Mouse (Mus musculus) forebrain, embryonic 13.5 days (tissue): Measurements from ENCODE around the gene Gdi2. TPM values are rescaled to one million over a fixed set of nuclear protein-coding genes. Genes with fewer than 3 reads are reported as not detected.

ENCODE experiments used
- ATAC-seq: fragments of 200-750 bp; cut with Nextera tagmentation; 2 replicates; pipeline ENCODE4 v1.8.0; 2017
- H3K27ac ChIP-seq: fragments of 300-500 bp; sonication (generic); 2 replicates; pipeline ENCODE4 v1.5.1; 2015; ENCODE audit warnings: inconsistent platforms, mild to moderate bottlenecking, moderate library complexity
- H3K27me3 ChIP-seq: fragments of 300-500 bp; sonication (generic); 2 replicates; pipeline ENCODE4 v1.6.1; 2015; ENCODE audit warnings: mild to moderate bottlenecking, inconsistent platforms
- H3K36me3 ChIP-seq: fragments of 300-500 bp; sonication (generic); 2 replicates; pipeline ENCODE4 v1.6.1; 2015; ENCODE audit warnings: mild to moderate bottlenecking, inconsistent platforms; ENCODE audit not compliant: poor library complexity, severe bottlenecking
- H3K4me1 ChIP-seq: fragments of 300-500 bp; sonication (generic); 2 replicates; pipeline ENCODE4 v1.6.1; 2015; ENCODE audit warnings: inconsistent platforms
- H3K4me2 ChIP-seq: fragments of 300-500 bp; sonication (generic); 2 replicates; pipeline ENCODE4 v1.6.1; 2015; ENCODE audit warnings: inconsistent platforms, mild to moderate bottlenecking, moderate library complexity
- H3K4me3 ChIP-seq: fragments of 300-500 bp; sonication (generic); 2 replicates; pipeline ENCODE4 v1.5.1; 2015; ENCODE audit warnings: mild to moderate bottlenecking, inconsistent platforms
- H3K9ac ChIP-seq: fragments of 300-500 bp; sonication (generic); 2 replicates; pipeline ENCODE4 v1.6.1; 2015; ENCODE audit warnings: mild to moderate bottlenecking, inconsistent platforms
- H3K9me3 ChIP-seq: fragments of 300-500 bp; sonication (generic); replicated peaks from 2 replicates; pipeline ENCODE4 v1.6.1; 2016; ENCODE audit warnings: inconsistent platforms
- WGBS: fragments of 180-500 bp; shearing (Covaris S2); methylation state at CpG from one replicate; pipeline ENCODE4 v1.1.7; 2015; 5-methylcytosine and 5-hydroxymethylcytosine counted together
- polyA plus RNA-seq: library from polyadenylated mRNA; unstranded; fragments of >200 nt; fragmentation: Nextera tagmentation; extraction: Ambion mirVana; gene quantifications from 2 replicates; pipeline ENCODE4 v1.2.1, GENCODE M21; 2015

Gene Gdi2
- polyA plus RNA-seq, 1 experiment from 2014 or later = 447 TPM

DNA sequence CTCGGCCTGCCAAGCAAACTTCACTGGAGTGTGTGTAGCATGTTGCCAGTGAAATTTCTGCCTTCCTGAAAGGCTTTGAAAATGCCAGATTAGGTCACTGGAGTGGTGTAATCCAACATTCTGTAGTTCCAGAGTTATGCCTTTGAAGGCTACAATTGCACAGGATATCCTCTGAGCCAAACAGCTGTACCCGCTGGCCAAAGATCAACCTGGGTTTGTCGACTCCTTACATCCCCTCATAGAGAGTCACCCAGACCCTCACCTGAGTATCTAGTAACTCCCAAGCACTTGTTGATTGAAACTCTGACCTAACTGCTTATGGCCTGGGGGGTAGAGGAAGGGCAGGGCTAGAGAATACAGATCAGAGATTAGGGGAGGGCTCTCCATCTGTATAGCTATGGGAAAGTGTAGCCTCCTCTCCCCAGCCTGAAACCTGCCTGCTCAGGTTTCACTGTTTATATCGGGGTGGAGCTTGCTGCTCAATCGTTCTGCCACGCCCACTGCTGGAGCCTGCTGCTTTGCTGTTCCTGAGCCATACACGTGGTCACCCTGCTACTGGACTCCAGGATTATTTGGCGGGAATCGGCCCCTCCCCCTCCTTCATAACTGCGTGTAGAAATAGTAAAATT is 6.1 kb upstream of the Gdi2 start:
- H3K4me2 ChIP-seq = no peak overlapping the region
- H3K27me3 ChIP-seq = no peaks in the 10 kb centered on the region
- ATAC-seq = no peak
- no peak overlapping the region for H3K4me3 ChIP-seq
- no peaks in the 10 kb centered on the region for H3K36me3 ChIP-seq
- 0 out of 2 replicates have a peak, but pooled peaks cover 6% of the 10 kb centered on the region for H3K9me3 ChIP-seq
- WGBS = 69% methylated on average over 10 of the region's 10 CpGs
- no peak overlapping the region for H3K9ac ChIP-seq
- H3K4me1 ChIP-seq = peaks cover 1% of the 10 kb centered on the region
- no peak overlapping the region for H3K27ac ChIP-seq

DNA sequence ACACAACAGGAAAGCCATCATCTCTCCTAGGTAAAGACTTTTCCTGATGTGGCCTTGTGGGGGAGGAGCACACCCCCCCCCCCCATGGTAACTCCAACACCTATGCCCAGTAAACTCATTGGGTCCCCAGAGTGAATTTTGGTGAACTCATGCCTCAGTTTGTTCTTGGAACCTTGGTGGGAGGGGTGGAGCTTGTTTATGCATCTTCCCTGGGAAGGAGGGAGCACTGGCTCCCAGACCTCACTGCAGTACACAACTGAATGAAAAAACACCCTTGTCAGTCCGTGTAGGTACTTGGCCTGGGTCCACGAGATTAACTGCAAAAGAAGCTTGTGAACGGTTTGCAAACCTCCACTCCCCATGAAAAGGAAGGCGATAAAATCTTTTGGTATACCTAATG is 5.4 kb upstream of the Gdi2 start:
- H3K36me3 ChIP-seq = no peaks in the 10 kb centered on the region
- ATAC-seq = no peak
- 72% methylated on average over 4 of the region's 4 CpGs for WGBS

DNA sequence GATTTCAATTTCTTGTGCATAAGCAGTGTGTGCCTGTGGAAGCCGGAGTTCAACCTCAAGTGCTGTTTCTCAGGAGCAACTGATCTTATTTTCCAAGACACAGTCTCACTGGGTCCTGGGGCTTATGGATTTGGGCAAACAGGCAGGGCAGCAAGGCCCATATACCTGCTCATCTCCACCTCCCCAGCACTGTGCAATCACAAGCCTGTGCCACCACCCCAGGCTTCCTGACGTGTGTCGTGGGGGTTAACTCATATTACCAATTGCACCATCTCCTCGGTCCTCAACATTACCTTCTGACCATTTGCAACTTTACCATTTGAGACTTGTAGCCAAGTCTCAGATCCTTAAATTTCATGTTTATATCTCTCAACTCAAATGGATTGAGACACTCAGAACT is 3.7 kb upstream of the Gdi2 start:
- Histone ChIP-seq H3K27ac (no peak overlapping the region), H3K4me3 (no peak overlapping the region), H3K9me3 (0 out of 2 replicates have a peak, but pooled peaks cover 6% of the 10 kb centered on the region), H3K36me3 (no peaks in the 10 kb centered on the region), H3K4me1 (peaks cover 9% of the 10 kb centered on the region), H3K9ac (no peak overlapping the region), H3K4me2 (no peak overlapping the region), H3K27me3 (no peaks in the 10 kb centered on the region)
- ATAC-seq = no peak
- 95% methylated on average over 4 of the region's 4 CpGs for WGBS

More for the DNA sequence above, 5.4 kb upstream of the Gdi2 start:
- no peaks in the 10 kb centered on the region for H3K27me3 ChIP-seq
- H3K4me2 ChIP-seq = no peak overlapping the region
- H3K4me3 ChIP-seq = no peak overlapping the region
- H3K4me1 ChIP-seq = peaks cover 6% of the 10 kb centered on the region
- H3K27ac ChIP-seq = no peak overlapping the region
- 0 out of 2 replicates have a peak, but pooled peaks cover 6% of the 10 kb centered on the region for H3K9me3 ChIP-seq
- no peak overlapping the region for H3K9ac ChIP-seq

DNA sequence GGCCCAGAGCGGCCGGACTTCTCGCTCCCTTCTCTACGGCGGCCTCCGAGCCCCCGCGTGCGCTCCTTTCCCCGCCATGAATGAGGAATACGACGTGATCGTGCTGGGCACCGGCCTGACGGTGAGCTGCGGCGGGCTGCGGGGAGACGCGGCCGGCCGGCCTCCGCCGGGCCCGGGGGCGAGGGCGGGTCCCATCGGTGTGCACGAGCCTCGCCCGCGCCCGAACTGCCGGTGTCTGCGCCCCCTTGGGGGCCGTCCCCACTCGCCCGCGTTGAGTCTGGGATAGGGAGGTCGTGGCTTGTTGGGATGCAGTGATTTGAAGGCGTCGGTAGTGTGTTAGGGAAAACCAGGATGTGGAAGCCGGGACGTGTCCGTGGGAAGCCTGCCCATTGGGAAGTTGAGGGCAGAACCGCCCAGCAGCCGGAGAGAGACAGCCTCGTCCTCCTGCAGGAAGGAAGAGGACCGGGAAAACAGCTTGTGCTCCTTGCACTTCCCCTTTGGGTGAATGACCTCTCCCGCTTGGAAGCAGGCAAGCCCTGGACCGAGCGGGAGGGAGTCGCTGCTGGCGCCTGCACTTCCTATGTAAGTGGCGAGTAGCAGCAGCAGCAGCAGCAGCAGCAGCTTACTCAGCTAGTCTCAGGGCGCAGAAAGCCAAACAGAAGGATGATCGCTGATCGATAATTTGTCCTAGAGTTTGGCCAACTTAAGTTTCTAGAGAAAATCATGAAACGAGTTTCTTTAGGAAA is 533 bp downstream of the Gdi2 start:
- no peaks in the 10 kb centered on the region for H3K36me3 ChIP-seq
- H3K9ac ChIP-seq = peak overlapping the region; percentile 97
- H3K4me2 ChIP-seq = peak overlapping the region; percentile 76
- peak overlapping the region; percentile 97 for H3K27ac ChIP-seq
- H3K9me3 ChIP-seq = 0 out of 2 replicates have a peak, but pooled peaks cover 6% of the 10 kb centered on the region
- peaks cover 44% of the 10 kb centered on the region for H3K4me1 ChIP-seq
- no peaks in the 10 kb centered on the region for H3K27me3 ChIP-seq
- H3K4me3 ChIP-seq = peak overlapping the region; percentile 94
- WGBS = under 1% methylated on average over 47 of the region's 59 CpGs
- peak; percentile 63 for ATAC-seq

DNA sequence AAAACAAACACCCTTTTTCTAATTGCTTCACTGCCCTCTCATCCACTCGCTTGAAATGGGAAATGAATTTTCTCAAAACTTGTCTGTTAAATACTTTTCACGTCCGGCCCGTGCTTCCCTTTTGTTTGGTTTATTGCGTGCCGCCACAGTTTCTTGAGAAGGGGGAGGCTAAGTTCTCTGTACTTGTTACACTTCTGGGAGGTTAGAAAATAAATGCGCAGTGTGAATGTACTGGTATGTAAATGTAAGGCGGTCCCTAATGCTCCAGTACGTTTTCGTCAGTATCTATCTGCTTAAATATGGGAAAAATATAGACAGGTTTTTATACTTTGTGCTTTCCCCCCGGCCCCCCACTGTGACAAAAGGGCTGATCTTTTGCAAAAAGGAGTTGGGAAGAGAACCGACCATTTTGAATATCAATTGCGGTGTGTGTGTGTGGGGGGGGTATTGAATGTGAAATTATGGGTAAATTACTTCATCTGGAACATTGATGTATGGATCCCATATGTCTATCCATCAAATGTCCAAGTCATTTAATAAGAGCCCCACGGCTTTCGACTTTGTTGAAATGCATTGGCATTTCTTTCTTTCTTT is 1.2 kb downstream of the Gdi2 start:
- 1% methylated on average over 15 of the region's 15 CpGs for WGBS
- H3K4me1 ChIP-seq = peaks cover 50% of the 10 kb centered on the region
- ATAC-seq = no peak

DNA sequence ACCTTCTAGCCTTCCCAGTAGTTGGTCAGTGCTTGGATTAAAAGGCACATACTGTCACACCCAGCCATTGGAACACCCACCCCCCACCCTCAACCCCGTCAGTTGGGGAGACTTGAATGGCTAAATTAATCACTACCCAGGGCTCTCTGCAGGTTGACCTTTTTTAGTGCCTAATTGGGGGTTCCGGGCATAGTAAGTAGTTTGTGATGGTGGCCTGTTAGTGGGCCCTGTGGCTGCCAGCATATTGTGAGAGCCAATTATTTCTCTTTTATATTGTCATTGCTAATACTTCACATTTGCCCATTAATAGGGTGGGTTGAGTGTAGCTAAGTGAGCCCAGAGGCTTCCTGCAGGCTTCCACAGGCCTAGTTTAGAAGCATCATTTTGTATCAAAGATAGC is 2.3 kb downstream of the Gdi2 start:
- Histone ChIP-seq H3K27me3 (no peaks in the 10 kb centered on the region), H3K4me3 (peak overlapping the region; percentile 94), H3K4me1 (peaks cover 58% of the 10 kb centered on the region), H3K4me2 (peak overlapping the region; percentile 76), H3K9me3 (0 out of 2 replicates have a peak, but pooled peaks cover 6% of the 10 kb centered on the region), H3K27ac (no peak overlapping the region), H3K9ac (peak overlapping the region; percentile 48), H3K36me3 (no peaks in the 10 kb centered on the region)
- 2% methylated on average over 2 of the region's 2 CpGs for WGBS
- ATAC-seq = no peak

More for the DNA sequence above, 1.2 kb downstream of the Gdi2 start:
- Histone ChIP-seq H3K4me2 (peak overlapping the region; percentile 76), H3K36me3 (no peaks in the 10 kb centered on the region), H3K27me3 (no peaks in the 10 kb centered on the region), H3K27ac (peak overlapping the region; percentile 97), H3K9me3 (0 out of 2 replicates have a peak, but pooled peaks cover 6% of the 10 kb centered on the region), H3K4me3 (peak overlapping the region; percentile 94), H3K9ac (peak overlapping the region; percentile 97)

DNA sequence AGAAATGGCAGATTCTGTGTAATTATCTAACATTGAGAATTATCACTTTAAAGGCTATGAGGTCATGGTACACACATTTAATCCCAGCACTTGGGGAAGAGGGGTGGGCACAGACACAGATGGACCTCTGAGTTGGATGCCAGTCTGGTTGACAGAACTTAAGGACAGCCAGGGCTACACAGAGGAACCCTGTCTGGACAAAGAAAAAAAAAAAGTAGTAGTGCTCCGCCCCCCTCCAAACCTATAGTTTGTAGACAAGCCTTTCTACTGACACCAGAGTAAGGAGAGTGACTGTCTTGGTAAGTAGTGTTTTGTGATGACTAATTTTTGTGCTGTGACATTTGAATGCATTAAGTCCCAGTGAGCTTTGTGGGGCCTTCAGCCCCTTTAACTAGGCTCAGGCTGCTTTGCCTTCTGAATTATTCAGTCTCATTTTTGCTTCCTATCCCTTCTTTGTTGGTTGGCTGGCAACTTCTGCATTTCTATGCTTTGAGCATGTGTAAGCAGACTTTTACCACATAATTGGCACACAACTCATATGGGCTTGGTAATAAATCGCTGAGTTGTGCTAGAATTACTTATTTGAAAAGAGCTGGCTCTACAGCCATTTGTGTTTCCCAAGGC is 3.4 kb downstream of the Gdi2 start:
- no peaks in the 10 kb centered on the region for H3K36me3 ChIP-seq
- H3K9ac ChIP-seq = no peak overlapping the region; the same call in 1 of the 2 replicates
- H3K4me1 ChIP-seq = peaks cover 68% of the 10 kb centered on the region
- no peak overlapping the region; the same call in 1 of the 2 replicates for H3K4me3 ChIP-seq
- ATAC-seq = no peak
- H3K27ac ChIP-seq = peak overlapping the region; percentile 54
- H3K4me2 ChIP-seq = peak overlapping the region; percentile 76
- WGBS = 32% methylated on average over 2 of the region's 2 CpGs
- H3K27me3 ChIP-seq = no peaks in the 10 kb centered on the region
- 0 out of 2 replicates have a peak, but pooled peaks cover 4% of the 10 kb centered on the region for H3K9me3 ChIP-seq

DNA sequence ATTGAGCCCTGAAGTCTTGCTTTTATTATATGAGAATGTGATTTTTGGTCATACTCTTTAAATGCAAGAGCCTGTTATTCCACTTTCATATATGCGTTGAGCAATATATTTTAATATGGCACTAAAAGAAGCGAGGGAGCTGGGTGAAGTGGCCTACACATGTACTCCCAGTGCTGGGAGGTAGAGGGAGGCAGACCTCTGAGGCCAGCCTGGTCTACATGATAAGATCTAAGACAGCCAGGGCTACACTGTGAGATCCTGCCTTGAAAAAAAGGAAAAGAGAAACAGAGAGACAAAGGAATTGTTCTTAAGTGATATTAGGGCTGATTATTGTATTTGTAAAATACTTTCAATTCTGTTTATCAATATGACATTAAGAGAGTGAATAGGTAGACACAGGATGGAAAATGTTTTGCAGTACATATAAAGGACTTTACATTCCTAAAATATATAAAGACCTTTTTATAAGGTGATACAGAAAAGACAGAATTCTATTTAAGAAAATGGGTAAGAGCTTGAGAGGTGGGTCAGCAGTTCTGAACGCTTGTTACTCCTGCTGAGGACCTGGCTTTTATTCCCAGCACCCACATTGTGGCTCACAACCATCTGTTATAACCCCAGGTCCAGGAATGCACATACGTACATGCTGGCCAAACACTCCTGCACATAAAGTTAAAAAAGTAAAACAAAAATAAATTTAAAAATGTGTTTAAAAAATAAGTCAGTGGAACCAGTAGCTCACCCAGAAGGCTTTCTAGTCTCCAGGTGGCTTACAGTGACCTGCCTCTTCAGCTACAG is 6.4 kb downstream of the Gdi2 start:
- no peak for ATAC-seq
- Histone ChIP-seq H3K4me2 (no peak overlapping the region), H3K4me3 (no peak overlapping the region), H3K27me3 (no peaks in the 10 kb centered on the region), H3K4me1 (peaks cover 57% of the 10 kb centered on the region), H3K9me3 (no peaks in the 10 kb centered on the region), H3K36me3 (peaks cover 10% of the 10 kb centered on the region), H3K9ac (no peak overlapping the region), H3K27ac (no peak overlapping the region)
- 90% methylated on average over 4 of the region's 4 CpGs for WGBS

DNA sequence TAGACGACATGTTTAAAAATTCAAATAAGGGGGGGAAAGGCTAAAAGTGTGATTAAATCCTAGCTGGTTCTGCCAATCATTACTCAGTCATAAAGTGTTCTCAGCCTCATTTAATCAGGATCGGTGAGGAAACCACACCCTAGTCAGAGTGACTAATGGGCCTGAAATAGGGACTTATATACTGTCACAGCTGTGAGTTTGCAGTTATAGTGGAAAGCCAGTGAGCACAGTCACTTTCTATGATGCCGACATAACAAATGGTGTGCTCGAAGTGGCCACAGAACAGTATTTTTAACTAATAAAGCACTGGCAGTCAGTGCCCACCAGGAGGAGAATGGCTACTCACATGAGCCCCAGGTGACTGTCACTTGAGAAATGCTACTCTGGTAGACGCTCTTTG is 7.1 kb downstream of the Gdi2 start:
- Histone ChIP-seq H3K27ac (no peak overlapping the region), H3K4me3 (no peak overlapping the region), H3K4me2 (no peak overlapping the region), H3K4me1 (peaks cover 51% of the 10 kb centered on the region), H3K9ac (no peak overlapping the region), H3K27me3 (no peaks in the 10 kb centered on the region), H3K9me3 (no peaks in the 10 kb centered on the region), H3K36me3 (peaks cover 13% of the 10 kb centered on the region)
- no peak for ATAC-seq
- 74% methylated on average over 5 of the region's 5 CpGs for WGBS

DNA sequence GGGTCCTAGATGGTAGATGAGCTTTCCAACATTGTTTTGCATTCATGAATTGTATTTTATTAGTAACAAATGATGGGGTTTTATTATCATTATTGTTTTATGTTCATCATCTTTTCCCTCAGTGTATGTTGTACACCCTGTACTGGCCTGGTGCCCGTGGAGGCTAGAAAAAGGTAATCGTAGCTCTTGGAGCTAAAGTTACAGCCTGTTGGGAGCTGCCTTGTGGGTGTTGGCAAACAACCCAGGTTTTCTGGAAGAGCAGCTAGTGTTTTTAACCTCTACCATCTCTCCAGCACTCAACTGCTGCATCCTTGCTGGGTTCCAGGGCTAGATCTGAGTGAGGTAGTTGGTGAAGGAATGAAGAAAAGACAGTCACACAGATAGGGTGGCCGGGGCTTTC is 9.5 kb downstream of the Gdi2 start:
- peaks cover 25% of the 10 kb centered on the region for H3K36me3 ChIP-seq
- no peaks in the 10 kb centered on the region for H3K27me3 ChIP-seq
- ATAC-seq = no peak
- no peak overlapping the region for H3K27ac ChIP-seq
- no peak overlapping the region for H3K9ac ChIP-seq
- no peak overlapping the region for H3K4me2 ChIP-seq
- H3K4me3 ChIP-seq = no peak overlapping the region
- 87% methylated on average over 3 of the region's 3 CpGs for WGBS
- peaks cover 28% of the 10 kb centered on the region for H3K4me1 ChIP-seq
- H3K9me3 ChIP-seq = no peaks in the 10 kb centered on the region

DNA sequence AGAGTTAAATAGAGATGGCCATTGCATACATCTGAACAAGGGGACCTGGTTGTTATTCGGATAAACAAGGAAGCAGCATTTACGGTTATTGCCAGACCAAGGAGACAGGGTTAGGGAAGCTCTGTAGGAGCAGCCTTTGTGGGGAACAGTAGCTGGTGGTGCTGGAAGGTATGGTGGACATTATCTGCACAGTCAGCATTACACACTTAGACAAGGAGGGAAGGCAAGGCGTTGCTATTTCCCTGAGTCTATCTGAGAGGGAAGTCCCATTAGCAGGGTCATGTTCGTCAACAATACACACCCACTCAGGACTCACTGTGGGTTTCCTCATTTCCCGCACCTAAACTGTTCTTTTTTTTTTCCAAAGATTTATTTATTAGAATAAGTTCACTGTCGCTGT is 10.0 kb downstream of the Gdi2 start:
- WGBS = 95% methylated on average over 6 of the region's 6 CpGs
- H3K27ac ChIP-seq = no peak overlapping the region
- no peak overlapping the region for H3K4me2 ChIP-seq
- H3K27me3 ChIP-seq = no peaks in the 10 kb centered on the region
- H3K9me3 ChIP-seq = no peaks in the 10 kb centered on the region
- no peak overlapping the region for H3K9ac ChIP-seq
- H3K4me1 ChIP-seq = peaks cover 24% of the 10 kb centered on the region
- H3K36me3 ChIP-seq = peaks cover 29% of the 10 kb centered on the region
- ATAC-seq = no peak
- H3K4me3 ChIP-seq = no peak overlapping the region
